Mouse (Mus musculus): ENCODE data around the gene Hist1h2aa. TPM values are rescaled to one million over a fixed set of nuclear protein-coding genes. Genes with fewer than 3 reads are reported as not detected.

Hist1h2aa gene
- polyA plus RNA-seq, 1 experiment from 2014 or later, result not detected

GRCm38 (mm10) chr13:23938699-23939098 is 4.4 kb downstream of the Hist1h2aa start:
- Histone ChIP-seq H3K36me3 (ENCODE audit: insufficient read depth, low read length) (no peaks in the 10 kb centered on the region), H3K9me3 (ENCODE audit: low read length) (peaks cover 5% of the 10 kb centered on the region; the same call in 1 of the 2 replicates), H3K9ac (replicated peaks; ENCODE audit: low read length) (no peak overlapping the region), H3K4me2 (replicated peaks; ENCODE audit: low read depth, low read length) (no peak overlapping the region), H3K27me3 (ENCODE audit: insufficient read depth, low read length) (no peaks in the 10 kb centered on the region), H3K27ac (ENCODE audit: low read length) (no peak overlapping the region), H3K4me1 (ENCODE audit: insufficient read depth, low read length) (no peaks in the 10 kb centered on the region), H3K4me3 (ENCODE audit: low read length) (no peak overlapping the region)
- ATAC-seq (ENCODE audit: low FRiP score, low TSS enrichment), result no peak
- WGBS, result 86% methylated on average over 1 of the region's 1 CpGs

DNA sequence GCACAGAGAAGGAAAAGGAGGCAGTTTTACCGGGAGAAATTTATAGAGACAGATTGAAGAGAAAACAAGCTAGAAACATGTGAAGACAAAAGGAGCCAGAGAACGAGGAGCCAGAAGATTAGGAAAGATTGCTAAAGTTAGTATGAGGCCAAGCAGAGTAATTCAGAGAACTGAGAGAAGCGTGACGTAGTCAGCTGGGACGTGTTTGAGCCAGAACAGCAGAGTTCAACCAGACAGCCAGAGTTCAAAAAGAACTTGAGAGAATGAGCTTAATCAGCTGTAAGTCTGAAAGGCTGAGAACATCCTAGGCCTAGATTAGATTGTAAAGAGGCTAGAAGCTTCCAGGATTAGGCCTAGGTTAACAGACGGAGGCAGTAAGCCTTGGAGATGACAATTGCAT is 6.0 kb downstream of the Hist1h2aa start:
- Histone ChIP-seq H3K4me1 (ENCODE audit: insufficient read depth, low read length) (no peaks in the 10 kb centered on the region), H3K27ac (ENCODE audit: low read length) (no peak overlapping the region), H3K4me3 (ENCODE audit: low read length) (no peak overlapping the region), H3K27me3 (ENCODE audit: insufficient read depth, low read length) (no peaks in the 10 kb centered on the region), H3K36me3 (ENCODE audit: insufficient read depth, low read length) (no peaks in the 10 kb centered on the region), H3K4me2 (replicated peaks; ENCODE audit: low read depth, low read length) (no peak overlapping the region), H3K9me3 (ENCODE audit: low read length) (no peaks in the 10 kb centered on the region), H3K9ac (replicated peaks; ENCODE audit: low read length) (no peak overlapping the region)
- 57% methylated on average over 6 of the region's 6 CpGs for WGBS
- no peak for ATAC-seq (ENCODE audit: low FRiP score, low TSS enrichment)

DNA sequence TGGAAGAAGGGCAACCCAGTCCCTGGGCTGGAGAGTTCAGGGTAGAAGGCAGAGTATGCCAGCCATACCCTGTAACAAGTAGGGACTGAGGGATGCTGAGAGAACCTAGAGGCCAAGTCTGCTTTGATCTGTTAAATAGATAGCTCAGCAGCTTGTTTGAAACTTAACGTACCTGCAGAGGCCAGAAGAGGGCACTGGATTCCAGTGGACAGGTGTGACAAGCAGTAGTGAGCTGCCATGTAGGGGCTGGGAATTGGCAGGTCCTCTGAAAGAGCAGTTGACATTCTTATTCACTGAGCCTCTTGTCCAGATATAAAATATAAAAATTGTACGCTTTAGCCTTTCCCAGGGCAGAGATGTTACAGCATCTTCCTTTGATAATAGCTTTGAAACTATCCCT is 8.6 kb downstream of the Hist1h2aa start:
- Histone ChIP-seq H3K36me3 (ENCODE audit: insufficient read depth, low read length) (no peaks in the 10 kb centered on the region), H3K9me3 (ENCODE audit: low read length) (no peaks in the 10 kb centered on the region), H3K4me1 (ENCODE audit: insufficient read depth, low read length) (no peaks in the 10 kb centered on the region), H3K4me2 (replicated peaks; ENCODE audit: low read depth, low read length) (no peak overlapping the region), H3K9ac (replicated peaks; ENCODE audit: low read length) (no peak overlapping the region), H3K4me3 (ENCODE audit: low read length) (no peak overlapping the region), H3K27me3 (ENCODE audit: insufficient read depth, low read length) (no peaks in the 10 kb centered on the region), H3K27ac (ENCODE audit: low read length) (no peak overlapping the region)
- no peak; the same call in 1 of the 2 replicates for ATAC-seq (ENCODE audit: low FRiP score, low TSS enrichment)
- 49% methylated on average over 2 of the region's 2 CpGs for WGBS

GRCm38 (mm10) chr13:23946254-23946653 is 12.0 kb downstream of the Hist1h2aa start:
- Histone ChIP-seq H3K36me3 (ENCODE audit: insufficient read depth, low read length) (no peaks in the 10 kb centered on the region), H3K4me1 (ENCODE audit: insufficient read depth, low read length) (no peaks in the 10 kb centered on the region), H3K27ac (ENCODE audit: low read length) (no peak overlapping the region), H3K9me3 (ENCODE audit: low read length) (no peaks in the 10 kb centered on the region), H3K4me3 (ENCODE audit: low read length) (no peak overlapping the region), H3K27me3 (ENCODE audit: insufficient read depth, low read length) (no peaks in the 10 kb centered on the region), H3K9ac (replicated peaks; ENCODE audit: low read length) (no peak overlapping the region), H3K4me2 (replicated peaks; ENCODE audit: low read depth, low read length) (no peak overlapping the region)
- 31% methylated on average over 2 of the region's 2 CpGs for WGBS
- ATAC-seq (ENCODE audit: low FRiP score, low TSS enrichment), result no peak

DNA sequence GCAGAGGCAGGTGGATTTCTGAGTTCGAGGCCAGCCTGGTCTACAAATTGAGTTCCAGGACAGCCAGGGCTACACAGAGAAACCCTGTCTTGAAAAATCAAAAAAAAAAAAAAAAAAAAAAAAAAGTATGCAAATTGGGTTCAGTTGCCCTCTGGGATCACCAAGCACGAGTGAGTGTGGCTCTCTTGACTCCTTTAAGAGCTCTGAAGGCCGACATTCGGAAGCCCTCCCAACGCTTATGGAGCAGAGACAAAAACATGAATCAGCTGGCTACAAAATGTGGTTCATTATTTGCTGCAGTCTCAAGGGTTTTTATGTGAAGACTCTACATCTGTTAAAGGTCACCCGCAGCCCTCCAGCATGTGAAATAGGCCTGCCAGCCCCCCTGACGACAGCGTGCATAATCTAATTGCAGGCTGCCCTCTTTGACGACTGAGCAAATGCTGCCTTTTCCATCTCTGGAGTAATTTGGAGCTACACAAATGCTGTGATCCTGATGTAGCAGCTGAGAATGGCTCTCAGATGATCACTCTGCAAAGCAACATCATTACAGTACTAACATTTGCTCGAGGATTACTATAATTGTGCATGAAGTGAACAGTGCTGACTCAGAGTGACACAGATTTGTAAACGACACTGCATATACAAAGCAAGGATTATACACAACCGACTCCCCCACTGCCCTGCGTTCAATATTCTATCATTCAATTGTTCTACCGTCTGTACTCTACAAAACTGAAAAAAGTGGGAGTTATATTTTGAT is 15.4 kb downstream of the Hist1h2aa start:
- 64% methylated on average over 14 of the region's 14 CpGs for WGBS
- H3K27me3 ChIP-seq (ENCODE audit: insufficient read depth, low read length), result no peaks in the 10 kb centered on the region
- no peak for ATAC-seq (ENCODE audit: low FRiP score, low TSS enrichment)

GRCm38 (mm10) chr13:23950928-23951327 is 16.7 kb downstream of the Hist1h2aa start:
- H3K36me3 ChIP-seq (ENCODE audit: insufficient read depth, low read length), result no peaks in the 10 kb centered on the region
- H3K9me3 ChIP-seq (ENCODE audit: low read length), result no peaks in the 10 kb centered on the region
- H3K4me3 ChIP-seq (ENCODE audit: low read length), result no peak overlapping the region
- no peaks in the 10 kb centered on the region for H3K4me1 ChIP-seq (ENCODE audit: insufficient read depth, low read length)
- 72% methylated on average over 3 of the region's 3 CpGs for WGBS
- H3K27me3 ChIP-seq (ENCODE audit: insufficient read depth, low read length), result no peaks in the 10 kb centered on the region
- no peak overlapping the region for H3K27ac ChIP-seq (ENCODE audit: low read length)
- no peak for ATAC-seq (ENCODE audit: low FRiP score, low TSS enrichment)
- no peak overlapping the region for H3K9ac ChIP-seq (replicated peaks; ENCODE audit: low read length)
- no peak overlapping the region for H3K4me2 ChIP-seq (replicated peaks; ENCODE audit: low read depth, low read length)

More for the DNA sequence above, 15.4 kb downstream of the Hist1h2aa start:
- Histone ChIP-seq H3K9ac (replicated peaks; ENCODE audit: low read length) (no peak overlapping the region), H3K27ac (ENCODE audit: low read length) (no peak overlapping the region), H3K36me3 (ENCODE audit: insufficient read depth, low read length) (no peaks in the 10 kb centered on the region), H3K4me3 (ENCODE audit: low read length) (no peak overlapping the region), H3K4me2 (replicated peaks; ENCODE audit: low read depth, low read length) (no peak overlapping the region), H3K9me3 (ENCODE audit: low read length) (no peaks in the 10 kb centered on the region), H3K4me1 (ENCODE audit: insufficient read depth, low read length) (no peaks in the 10 kb centered on the region)

- ATAC-seq (ENCODE audit: low FRiP score, low TSS enrichment), result no peak
- Histone ChIP-seq H3K4me2 (replicated peaks; ENCODE audit: low read depth, low read length) (no peak overlapping the region), H3K27ac (ENCODE audit: low read length) (no peak overlapping the region), H3K9me3 (ENCODE audit: low read length) (no peaks in the 10 kb centered on the region), H3K36me3 (ENCODE audit: insufficient read depth, low read length) (no peaks in the 10 kb centered on the region), H3K27me3 (ENCODE audit: insufficient read depth, low read length) (no peaks in the 10 kb centered on the region), H3K4me1 (ENCODE audit: insufficient read depth, low read length) (no peaks in the 10 kb centered on the region), H3K9ac (replicated peaks; ENCODE audit: low read length) (no peak overlapping the region), H3K4me3 (ENCODE audit: low read length) (no peak overlapping the region)
- 30% methylated on average over 2 of the region's 2 CpGs for WGBS
Observed at GRCm38 (mm10) chr13:23959776-23960175, 25.5 kb downstream of the Hist1h2aa start.

DNA sequence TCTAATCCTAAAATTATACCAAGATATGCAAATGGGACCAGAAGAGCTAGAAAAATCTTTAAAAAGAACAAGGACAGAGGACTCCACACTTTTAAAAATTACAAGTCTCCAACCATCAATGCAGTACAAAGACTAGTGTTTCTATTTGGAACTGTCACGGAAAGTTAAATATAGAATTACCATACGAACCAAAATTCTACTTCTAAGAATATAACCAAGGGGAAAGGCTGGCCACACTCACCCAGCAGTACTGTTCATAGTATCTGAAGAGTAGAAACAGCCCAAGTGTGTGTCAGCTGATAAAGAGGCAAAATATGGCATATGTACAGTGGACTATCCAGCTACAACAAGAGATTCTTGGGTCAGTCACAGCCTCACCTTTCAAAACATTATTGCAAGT is 30.6 kb downstream of the Hist1h2aa start:
- ATAC-seq (ENCODE audit: low FRiP score, low TSS enrichment), result no peak
- Histone ChIP-seq H3K36me3 (ENCODE audit: insufficient read depth, low read length) (no peaks in the 10 kb centered on the region), H3K9me3 (ENCODE audit: low read length) (no peaks in the 10 kb centered on the region), H3K4me3 (ENCODE audit: low read length) (no peak overlapping the region), H3K4me2 (replicated peaks; ENCODE audit: low read depth, low read length) (no peak overlapping the region), H3K9ac (replicated peaks; ENCODE audit: low read length) (no peak overlapping the region), H3K4me1 (ENCODE audit: insufficient read depth, low read length) (no peaks in the 10 kb centered on the region), H3K27ac (ENCODE audit: low read length) (no peak overlapping the region), H3K27me3 (ENCODE audit: insufficient read depth, low read length) (no peaks in the 10 kb centered on the region)
- WGBS, result 77% methylated on average over 2 of the region's 2 CpGs

DNA sequence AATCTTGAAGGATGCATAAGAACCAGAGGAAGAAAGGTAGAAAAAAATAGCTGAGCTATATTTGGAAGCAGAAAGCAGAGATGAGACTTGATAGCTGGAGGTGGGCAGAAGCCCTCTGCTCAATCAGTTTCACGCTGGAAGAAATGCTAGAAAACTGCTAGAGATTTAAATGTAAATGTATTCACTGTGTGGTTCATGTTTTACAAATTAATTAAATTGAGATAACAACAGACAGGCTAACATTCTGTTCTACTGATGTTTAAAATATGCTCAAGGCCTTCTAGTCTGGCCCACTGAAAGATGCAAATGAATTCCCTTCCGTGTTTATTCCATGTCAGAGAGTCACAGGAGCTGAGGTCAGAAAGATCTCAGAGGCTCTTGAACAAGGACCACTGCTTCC is 37.6 kb downstream of the Hist1h2aa start:
- WGBS, result 64% methylated on average over 2 of the region's 2 CpGs
- no peak overlapping the region for H3K4me3 ChIP-seq (ENCODE audit: low read length)
- no peaks in the 10 kb centered on the region for H3K36me3 ChIP-seq (ENCODE audit: insufficient read depth, low read length)
- no peak for ATAC-seq (ENCODE audit: low FRiP score, low TSS enrichment)
- H3K27me3 ChIP-seq (ENCODE audit: insufficient read depth, low read length), result no peaks in the 10 kb centered on the region
- H3K27ac ChIP-seq (ENCODE audit: low read length), result no peak overlapping the region
- no peak overlapping the region for H3K9ac ChIP-seq (replicated peaks; ENCODE audit: low read length)
- no peaks in the 10 kb centered on the region for H3K4me1 ChIP-seq (ENCODE audit: insufficient read depth, low read length)
- H3K9me3 ChIP-seq (ENCODE audit: low read length), result no peaks in the 10 kb centered on the region
- no peak overlapping the region for H3K4me2 ChIP-seq (replicated peaks; ENCODE audit: low read depth, low read length)

- no peak for ATAC-seq (ENCODE audit: low FRiP score, low TSS enrichment)
- no peak overlapping the region for H3K27ac ChIP-seq (ENCODE audit: low read length)
- H3K27me3 ChIP-seq (ENCODE audit: insufficient read depth, low read length), result no peaks in the 10 kb centered on the region
- no peaks in the 10 kb centered on the region for H3K36me3 ChIP-seq (ENCODE audit: insufficient read depth, low read length)
- no peak overlapping the region for H3K9ac ChIP-seq (replicated peaks; ENCODE audit: low read length)
- WGBS, result 78% methylated on average over 5 of the region's 5 CpGs
- H3K4me1 ChIP-seq (ENCODE audit: insufficient read depth, low read length), result no peaks in the 10 kb centered on the region
- no peak overlapping the region for H3K4me2 ChIP-seq (replicated peaks; ENCODE audit: low read depth, low read length)
- H3K9me3 ChIP-seq (ENCODE audit: low read length), result no peaks in the 10 kb centered on the region
- no peak overlapping the region for H3K4me3 ChIP-seq (ENCODE audit: low read length)
Observed at GRCm38 (mm10) chr13:23972271-23972670, 38.0 kb downstream of the Hist1h2aa start.

Measured in kidney, embryonic 16.5 days (tissue).